Mouse (Mus musculus) E14TG2a.4 (cell line): ENCODE measurements around the gene Tmem106b.

Experiments
- CTCF ChIP-seq: conservative IDR thresholded peaks from 2 replicates; pipeline ENCODE4 v1.5.1; 2014; ENCODE audit warnings: low read length
- NANOG ChIP-seq: IDR thresholded peaks from 2 replicates; pipeline ENCODE4 v1.6.1; 2014; ENCODE audit warnings: borderline replicate concordance, low read length, mixed read lengths

- TF ChIP-seq CTCF, result no peak
- TF ChIP-seq NANOG, result no peak
Observed at GRCm38 (mm10) chr6:13137255-13137654, 67.7 kb downstream of the Tmem106b start.
